Mouse (Mus musculus) heart, embryonic 13.5 days (tissue): ENCODE results near the gene Il23a. TPM values are rescaled to one million over a fixed set of nuclear protein-coding genes. Genes with fewer than 3 reads are reported as not detected.

Experiments used
- ATAC-seq: fragments of 200-750 bp; cut with Nextera tagmentation; 2 replicates; pipeline ENCODE4 v1.8.0; 2017; ENCODE audit warnings: moderate TSS enrichment; ENCODE audit not compliant: insufficient number of reproducible peaks, low FRiP score, low TSS enrichment; ENCODE audit errors: extremely low read depth
- H3K27ac ChIP-seq: fragments of 300-500 bp; sonication (generic); replicated peaks from 2 replicates; pipeline ENCODE4 v1.5.1; 2015; ENCODE audit warnings: moderate library complexity, mild to moderate bottlenecking, inconsistent platforms
- H3K27me3 ChIP-seq: fragments of 300-500 bp; sonication (generic); replicated peaks from 2 replicates; pipeline ENCODE4 v1.6.1; 2015; ENCODE audit warnings: mild to moderate bottlenecking, inconsistent platforms
- H3K36me3 ChIP-seq: fragments of 300-500 bp; sonication (generic); 2 replicates; pipeline ENCODE4 v1.6.1; 2015; ENCODE audit warnings: mild to moderate bottlenecking, inconsistent platforms
- H3K4me1 ChIP-seq: fragments of 300-500 bp; sonication (generic); 2 replicates; pipeline ENCODE4 v1.6.1; 2015; ENCODE audit warnings: inconsistent platforms
- H3K4me2 ChIP-seq: fragments of 300-500 bp; sonication (generic); 2 replicates; pipeline ENCODE4 v1.6.1; 2015; ENCODE audit warnings: inconsistent platforms, mild to moderate bottlenecking, moderate library complexity
- H3K4me3 ChIP-seq: fragments of 300-500 bp; sonication (generic); 2 replicates; pipeline ENCODE4 v1.5.1; 2015; ENCODE audit warnings: moderate library complexity, mild to moderate bottlenecking, inconsistent platforms
- H3K9ac ChIP-seq: fragments of 300-500 bp; sonication (generic); 2 replicates; pipeline ENCODE4 v1.6.1; 2015; ENCODE audit warnings: inconsistent platforms, mild to moderate bottlenecking, moderate library complexity
- H3K9me3 ChIP-seq: fragments of 300-500 bp; sonication (generic); 2 replicates; pipeline ENCODE4 v1.6.1; 2016; ENCODE audit warnings: inconsistent platforms
- WGBS: fragments of 180-500 bp; shearing (Covaris S2); methylation state at CpG from one replicate; pipeline ENCODE4 v1.1.7; 2015; ENCODE audit warnings: mixed read lengths; 5-methylcytosine and 5-hydroxymethylcytosine counted together
- polyA plus RNA-seq: library from polyadenylated mRNA; unstranded; fragments of >200 nt; fragmentation: Nextera tagmentation; extraction: Ambion mirVana; gene quantifications from 2 replicates; pipeline ENCODE4 v1.2.1, GENCODE M21; 2015

The Il23a gene
- polyA plus RNA-seq, result 1.8 and 2.6 TPM in 2 replicates

GRCm38 (mm10) chr10:128298702-128299171, at the start of gene Il23a:
Gene Il23a, minus strand, starts transcription at chr10:128298752.
- H3K27me3 ChIP-seq, result no peaks in the 10 kb centered on the region
- WGBS, result 68% methylated on average over 11 of the region's 11 CpGs
- peaks cover 31% of the 10 kb centered on the region for H3K4me1 ChIP-seq
- H3K9ac ChIP-seq, result peak within 1 kb of the TSS; percentile 68
- H3K36me3 ChIP-seq, result no peaks in the 10 kb centered on the region
- peak within 1 kb of the TSS; percentile 86 for H3K27ac ChIP-seq
- peak within 1 kb of the TSS; percentile 54 for H3K4me2 ChIP-seq
- ATAC-seq, result no peak
- peak within 1 kb of the TSS; percentile 11; the same call in 1 of the 2 replicates for H3K4me3 ChIP-seq
- no peaks in the 10 kb centered on the region for H3K9me3 ChIP-seq

GRCm38 (mm10) chr10:128347541-128347940, 49.0 kb upstream of the Il23a start:
- Histone ChIP-seq H3K9me3 (no peaks in the 10 kb centered on the region), H3K27me3 (no peaks in the 10 kb centered on the region), H3K4me2 (no peak overlapping the region), H3K27ac (0 out of 2 replicates have a peak overlapping the region, but pooled peaks have one; percentile 18), H3K9ac (no peak overlapping the region), H3K36me3 (peaks cover 38% of the 10 kb centered on the region), H3K4me1 (peaks cover 46% of the 10 kb centered on the region), H3K4me3 (no peak overlapping the region)
- 85% methylated on average over 8 of the region's 8 CpGs for WGBS
- ATAC-seq, result no peak

GRCm38 (mm10) chr10:128344568-128345275, 46.2 kb upstream of the Il23a start:
- H3K4me3 ChIP-seq, result peak overlapping the region; percentile 39
- peaks cover 24% of the 10 kb centered on the region for H3K36me3 ChIP-seq
- peak overlapping the region; percentile 71 for H3K9ac ChIP-seq
- no peaks in the 10 kb centered on the region for H3K27me3 ChIP-seq
- H3K4me2 ChIP-seq, result peak overlapping the region; percentile 72
- peak; percentile 81; the same call in 1 of the 2 replicates for ATAC-seq
- peaks cover 73% of the 10 kb centered on the region for H3K4me1 ChIP-seq
- H3K9me3 ChIP-seq, result no peaks in the 10 kb centered on the region
- H3K27ac ChIP-seq, result peak overlapping the region; percentile 93
- WGBS, result 10% methylated on average over 7 of the region's 7 CpGs

GRCm38 (mm10) chr10:128343436-128343835, 44.9 kb upstream of the Il23a start:
- no peak for ATAC-seq
- Histone ChIP-seq H3K9ac (no peak overlapping the region), H3K4me2 (no peak overlapping the region), H3K27me3 (no peaks in the 10 kb centered on the region), H3K9me3 (no peaks in the 10 kb centered on the region), H3K36me3 (peaks cover 22% of the 10 kb centered on the region), H3K4me1 (peaks cover 86% of the 10 kb centered on the region), H3K27ac (peak overlapping the region; percentile 93; the same call in 1 of the 2 replicates), H3K4me3 (no peak overlapping the region)
- WGBS, result 86% methylated on average over 1 of the region's 1 CpGs

- ATAC-seq, result no peak
- 0 out of 2 replicates have a peak overlapping the region, but pooled peaks have one; percentile 71 for H3K4me3 ChIP-seq
- WGBS, result 55% methylated on average over 2 of the region's 2 CpGs
- peaks cover 85% of the 10 kb centered on the region for H3K4me1 ChIP-seq
- peak overlapping the region; percentile 83; the same call in 1 of the 2 replicates for H3K4me2 ChIP-seq
- H3K9me3 ChIP-seq, result no peaks in the 10 kb centered on the region
- H3K27me3 ChIP-seq, result no peaks in the 10 kb centered on the region
- 0 out of 2 replicates have a peak overlapping the region, but pooled peaks have one; percentile 10 for H3K9ac ChIP-seq
- H3K27ac ChIP-seq, result no peak overlapping the region
- H3K36me3 ChIP-seq, result peaks cover 18% of the 10 kb centered on the region; the same call in 1 of the 2 replicates
Measured at GRCm38 (mm10) chr10:128340257-128340656, 41.7 kb upstream of the Il23a start.

GRCm38 (mm10) chr10:128338948-128339347, 40.4 kb upstream of the Il23a start:
- peak overlapping the region; percentile 96 for H3K9ac ChIP-seq
- H3K27me3 ChIP-seq, result no peaks in the 10 kb centered on the region
- H3K4me1 ChIP-seq, result peaks cover 71% of the 10 kb centered on the region
- ATAC-seq, result no peak
- H3K27ac ChIP-seq, result peak overlapping the region; percentile 98
- 33% methylated on average over 2 of the region's 2 CpGs for WGBS
- peaks cover 18% of the 10 kb centered on the region; the same call in 1 of the 2 replicates for H3K36me3 ChIP-seq
- peak overlapping the region; percentile 71 for H3K4me3 ChIP-seq
- peak overlapping the region; percentile 83 for H3K4me2 ChIP-seq
- no peaks in the 10 kb centered on the region for H3K9me3 ChIP-seq

- peaks cover 66% of the 10 kb centered on the region for H3K4me1 ChIP-seq
- ATAC-seq, result no peak
- peak overlapping the region; percentile 83 for H3K4me2 ChIP-seq
Measured at GRCm38 (mm10) chr10:128338415-128338814, 39.9 kb upstream of the Il23a start.

GRCm38 (mm10) chr10:128337306-128338181, 39.0 kb upstream of the Il23a start, which contains the start of gene Cs:
Gene Cs, plus strand, starts transcription at chr10:128337734.
- Histone ChIP-seq H3K4me3 (peak within 1 kb of the TSS; percentile 71), H3K27ac (peak within 1 kb of the TSS; percentile 98), H3K9me3 (no peaks in the 10 kb centered on the region), H3K36me3 (peaks cover 18% of the 10 kb centered on the region; the same call in 1 of the 2 replicates), H3K4me1 (peaks cover 58% of the 10 kb centered on the region), H3K27me3 (no peaks in the 10 kb centered on the region), H3K4me2 (peak within 1 kb of the TSS; percentile 83), H3K9ac (peak within 1 kb of the TSS; percentile 96)
- peak; percentile 97 for ATAC-seq
- under 1% methylated on average over 61 of the region's 61 CpGs for WGBS

More at GRCm38 (mm10) chr10:128338415-128338814, 39.9 kb upstream of the Il23a start:
- no peaks in the 10 kb centered on the region for H3K27me3 ChIP-seq
- H3K9me3 ChIP-seq, result no peaks in the 10 kb centered on the region
- peak overlapping the region; percentile 98 for H3K27ac ChIP-seq
- peak overlapping the region; percentile 96 for H3K9ac ChIP-seq
- H3K4me3 ChIP-seq, result peak overlapping the region; percentile 71
- 13% methylated on average over 5 of the region's 5 CpGs for WGBS
- H3K36me3 ChIP-seq, result peaks cover 18% of the 10 kb centered on the region; the same call in 1 of the 2 replicates

GRCm38 (mm10) chr10:128336597-128336996, 38.0 kb upstream of the Il23a start:
- Histone ChIP-seq H3K4me2 (peak overlapping the region; percentile 83), H3K9me3 (no peaks in the 10 kb centered on the region), H3K36me3 (peaks cover 18% of the 10 kb centered on the region; the same call in 1 of the 2 replicates), H3K27me3 (no peaks in the 10 kb centered on the region), H3K4me1 (peaks cover 50% of the 10 kb centered on the region), H3K4me3 (peak overlapping the region; percentile 71), H3K9ac (peak overlapping the region; percentile 82), H3K27ac (peak overlapping the region; percentile 98)
- 73% methylated on average over 3 of the region's 3 CpGs for WGBS
- ATAC-seq, result no peak

GRCm38 (mm10) chr10:128336195-128336594, 37.6 kb upstream of the Il23a start:
- Histone ChIP-seq H3K9ac (no peak overlapping the region), H3K4me3 (no peak overlapping the region), H3K4me1 (peaks cover 46% of the 10 kb centered on the region), H3K27ac (peak overlapping the region; percentile 98), H3K27me3 (no peaks in the 10 kb centered on the region), H3K4me2 (peak overlapping the region; percentile 83; the same call in 1 of the 2 replicates), H3K36me3 (peaks cover 17% of the 10 kb centered on the region; the same call in 1 of the 2 replicates), H3K9me3 (no peaks in the 10 kb centered on the region)
- 88% methylated on average over 3 of the region's 3 CpGs for WGBS
- no peak for ATAC-seq
